Mouse (Mus musculus) gastrocnemius, postnatal 10 days (tissue): Measurements from ENCODE around the gene Hcn2. TPM values are rescaled to one million over a fixed set of nuclear protein-coding genes. Genes with fewer than 3 reads are reported as not detected.
"Not testable (repeated sequence)": the region's sequence is repeated elsewhere in the genome, so short reads cannot be mapped to it uniquely, and the experiment has no call there.

Source experiments
- DNase-seq: peaks from one replicate; pipeline ENCODE4 v3.0.0; 2021; ENCODE audit warnings: mixed read lengths
- total RNA-seq, 2 experiments: library from RNA; stranded (reverse); gene quantifications; 2 replicates each; pipeline ENCODE4 v1.2.3; 2021

Hcn2 gene
- total RNA-seq, 2 experiments from 2014 or later: 0.86 to 0.96 TPM

GRCm38 (mm10) chr10:79687513-79687912 lies 28.9 kb upstream of the Hcn2 start:
- no peak for DNase-seq

GRCm38 (mm10) chr10:79688720-79689119 lies 27.7 kb upstream of the Hcn2 start, which contains the start of gene Gzmm:
Gene Gzmm, plus strand, starts transcription at chr10:79689020.
- DNase-seq: no peak

GRCm38 (mm10) chr10:79689178-79689577 lies 27.3 kb upstream of the Hcn2 start:
- peak; percentile 6 for DNase-seq

DNA sequence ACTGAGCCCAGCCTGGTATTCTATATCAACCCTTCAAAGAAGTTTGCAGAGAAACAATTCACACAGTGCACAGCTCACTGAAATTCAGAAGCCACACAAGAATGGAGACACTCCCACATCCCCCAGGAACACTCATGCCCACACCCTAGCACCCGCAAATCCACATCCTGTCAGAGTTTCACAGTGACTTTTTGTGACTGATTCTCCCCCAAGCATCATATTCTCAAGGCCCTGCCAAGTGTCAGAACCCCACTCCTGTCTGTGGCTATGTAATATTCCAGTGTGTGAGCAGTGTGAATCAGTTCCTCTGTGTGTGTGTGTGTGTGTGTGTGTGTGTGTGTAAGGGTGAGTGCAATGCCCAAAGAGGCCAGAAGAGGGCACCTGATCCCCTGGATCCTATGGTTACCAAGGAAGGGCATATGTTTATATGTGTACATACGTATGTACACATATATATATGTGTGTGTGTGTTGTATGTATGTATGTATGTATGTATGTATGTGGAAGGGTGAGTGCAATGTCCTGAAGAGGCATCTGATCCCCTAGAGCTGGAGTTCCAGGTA lies 24.4 kb upstream of the Hcn2 start:
- DNase-seq: no peak

- peak; percentile 3 for DNase-seq
Observed at GRCm38 (mm10) chr10:79693580-79694378, 22.7 kb upstream of the Hcn2 start.

DNA sequence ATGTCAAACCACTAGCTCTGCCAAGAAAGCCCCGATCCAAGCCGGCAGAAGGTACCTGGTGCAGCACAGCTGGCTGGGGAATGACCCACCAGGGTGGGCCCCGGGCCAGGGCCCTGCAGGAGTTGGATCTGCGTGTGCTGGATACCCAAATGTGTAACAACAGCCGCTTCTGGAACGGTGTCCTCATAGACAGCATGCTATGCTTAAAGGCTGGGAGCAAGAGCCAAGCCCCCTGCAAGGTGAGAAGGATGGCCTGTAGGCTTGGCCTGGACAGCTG lies 22.1 kb upstream of the Hcn2 start:
- DNase-seq: no peak

DNA sequence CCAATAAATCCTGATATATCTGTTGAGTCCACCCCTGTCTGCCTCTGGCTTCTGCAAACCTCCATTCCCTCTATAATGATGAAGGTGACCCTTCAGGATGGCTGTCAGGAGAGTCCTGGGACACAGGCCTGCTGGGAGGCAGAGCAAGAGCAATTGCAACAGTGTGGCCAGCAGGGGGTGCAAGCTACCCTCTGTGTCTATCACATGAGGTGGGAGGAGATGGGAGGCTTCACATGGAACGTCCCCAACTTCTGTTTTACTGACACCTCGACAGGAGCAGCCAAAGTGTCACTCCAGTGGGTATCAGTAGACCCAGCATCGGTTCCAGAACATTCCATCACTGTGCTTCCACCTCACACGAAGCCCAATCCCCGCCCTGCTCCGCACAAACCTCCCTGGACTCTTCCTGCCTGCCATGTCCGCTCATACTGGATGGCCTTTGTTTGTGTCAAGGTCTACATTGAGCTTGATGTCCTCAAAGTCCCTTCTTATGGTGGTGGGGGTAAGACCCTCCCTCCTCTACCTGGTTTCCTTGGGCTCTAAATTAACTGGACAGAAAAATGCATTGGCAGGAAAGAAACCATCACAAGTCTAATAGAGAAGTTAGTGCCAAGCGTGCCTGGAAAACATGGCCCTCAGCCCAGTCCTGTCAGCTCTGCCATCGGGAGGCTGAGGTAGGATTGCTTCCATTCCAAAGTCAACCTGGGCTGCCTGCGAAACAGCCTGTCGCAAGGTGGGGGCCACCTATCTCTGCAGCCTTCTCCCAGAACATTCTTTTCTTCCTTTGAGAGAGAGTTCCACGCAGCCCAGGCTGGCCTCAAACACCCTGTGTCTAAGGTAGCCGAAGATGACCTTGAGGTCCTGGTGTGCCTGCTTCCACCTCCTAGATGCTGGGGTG lies 21.0 kb upstream of the Hcn2 start:
- DNase-seq: peak; percentile 83

DNA sequence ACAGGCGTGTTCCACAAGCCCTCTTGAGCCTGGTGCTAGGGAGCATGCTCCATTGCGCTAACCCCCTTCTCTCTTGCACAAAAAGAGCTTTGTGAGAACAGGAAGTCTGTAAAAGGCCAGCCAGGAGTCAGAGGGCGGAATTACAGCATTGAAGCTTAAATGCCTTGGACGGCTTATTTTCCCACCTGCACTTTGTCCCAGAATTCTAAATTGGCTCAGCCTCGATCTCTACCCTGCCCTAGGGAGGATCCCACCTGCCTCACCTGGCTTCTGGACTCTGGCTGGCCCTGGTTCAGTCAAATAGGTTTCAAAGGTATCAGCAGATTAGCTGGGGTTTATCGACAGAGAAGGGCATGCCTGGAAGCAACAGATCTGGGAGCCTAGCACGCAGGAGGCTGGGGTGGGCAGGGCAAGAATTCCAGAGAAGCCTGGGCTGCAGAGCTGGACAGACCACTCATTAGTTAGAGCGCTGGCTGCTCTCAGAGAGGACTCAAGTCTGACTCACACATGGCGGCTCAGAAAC lies 20.2 kb upstream of the Hcn2 start:
- DNase-seq: no peak

- DNase-seq: no peak
Observed at GRCm38 (mm10) chr10:79697916-79698315, 18.5 kb upstream of the Hcn2 start.

DNA sequence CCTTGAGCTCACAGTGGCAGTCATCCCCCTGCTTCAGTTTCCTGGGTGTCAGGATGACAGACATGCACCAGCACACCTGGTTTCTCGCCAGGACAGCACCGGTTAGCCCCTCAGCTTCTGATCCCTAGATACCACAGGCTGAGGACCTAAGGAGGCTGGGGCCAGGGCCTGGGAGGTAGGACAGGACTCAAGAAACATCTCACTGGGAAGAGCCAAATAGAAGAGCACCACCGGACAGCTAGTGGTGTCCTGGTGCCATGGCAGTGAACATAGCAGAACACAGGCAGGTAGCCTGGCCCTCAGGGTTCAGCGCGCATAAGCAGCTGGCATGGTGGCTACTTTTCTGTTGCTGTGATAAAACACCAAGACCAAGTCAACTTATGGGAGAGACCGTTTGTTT lies 18.0 kb upstream of the Hcn2 start:
- no peak for DNase-seq

GRCm38 (mm10) chr10:79700676-79701075 lies 15.8 kb upstream of the Hcn2 start:
- DNase-seq: no peak

- DNase-seq: no peak
Observed at GRCm38 (mm10) chr10:79701443-79702129, 14.8 kb upstream of the Hcn2 start.

- not testable (repeated sequence) for DNase-seq
Observed at GRCm38 (mm10) chr10:79702970-79703369, 13.5 kb upstream of the Hcn2 start.

DNA sequence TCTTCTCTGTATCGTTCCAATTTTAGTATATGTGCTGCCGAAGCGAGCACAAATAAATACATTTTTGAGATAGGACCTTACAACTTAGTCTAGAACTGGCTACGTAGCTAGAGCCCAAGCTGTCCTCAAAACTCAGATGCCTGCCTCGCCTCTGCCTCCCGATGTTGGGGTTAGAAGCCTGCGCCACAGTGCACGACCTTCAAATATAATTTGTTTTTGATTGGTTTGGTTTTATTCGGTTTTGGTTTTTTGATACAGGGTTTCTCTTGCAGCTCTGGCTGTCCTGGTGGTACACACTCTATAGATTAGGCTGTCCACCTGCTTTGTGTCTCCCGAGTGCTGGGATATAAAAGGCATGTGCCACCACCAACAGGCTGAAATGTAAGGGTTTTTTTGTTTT lies 12.9 kb upstream of the Hcn2 start:
- no peak for DNase-seq

GRCm38 (mm10) chr10:79704065-79704969 lies 12.1 kb upstream of the Hcn2 start, which contains the start of gene Bsg:
Gene Bsg, plus strand, starts transcription at chr10:79704491.
- DNase-seq: peak; percentile 99

DNA sequence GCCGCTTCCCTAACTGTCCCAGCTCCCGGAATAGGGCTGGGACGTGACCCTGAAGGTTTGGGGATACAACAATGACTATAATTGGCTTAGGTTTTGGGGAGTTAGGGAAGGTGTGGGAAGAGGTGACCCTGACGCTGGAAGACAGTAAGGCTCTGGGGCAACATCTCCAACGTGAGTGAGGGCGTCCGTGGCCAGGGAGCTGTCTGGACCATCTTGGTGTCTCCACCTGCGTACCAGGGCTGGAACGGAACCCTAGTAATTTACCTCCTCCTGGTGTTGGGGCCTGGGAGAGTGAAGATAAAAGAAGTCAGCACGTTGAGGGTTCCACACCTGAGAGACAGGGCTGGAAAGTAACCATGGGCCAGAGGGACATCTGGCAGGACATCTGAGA lies 11.5 kb upstream of the Hcn2 start:
- DNase-seq: no peak

DNA sequence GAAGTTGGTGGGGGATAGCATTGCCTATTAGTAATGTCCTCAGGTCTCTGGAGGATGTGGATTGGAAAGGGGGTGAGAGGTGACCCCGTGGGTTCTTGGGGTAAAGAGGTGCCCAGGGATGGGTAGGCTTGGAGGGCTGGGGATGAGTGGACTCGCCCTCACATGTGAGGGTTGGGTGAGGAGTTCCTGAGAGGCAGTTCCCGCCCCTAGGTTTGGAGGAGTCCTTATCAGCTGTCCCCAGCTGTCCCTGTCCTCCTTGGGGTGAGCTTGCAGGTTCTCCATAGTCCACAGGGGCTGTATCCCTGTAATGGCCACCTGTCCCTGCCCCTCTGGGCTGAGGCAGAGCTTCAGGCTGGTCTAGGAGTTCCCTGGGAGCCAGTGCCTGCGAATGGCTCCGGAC lies 10.5 kb upstream of the Hcn2 start:
- DNase-seq: no peak

GRCm38 (mm10) chr10:79706406-79707094 lies 9.9 kb upstream of the Hcn2 start:
- DNase-seq: no peak

DNA sequence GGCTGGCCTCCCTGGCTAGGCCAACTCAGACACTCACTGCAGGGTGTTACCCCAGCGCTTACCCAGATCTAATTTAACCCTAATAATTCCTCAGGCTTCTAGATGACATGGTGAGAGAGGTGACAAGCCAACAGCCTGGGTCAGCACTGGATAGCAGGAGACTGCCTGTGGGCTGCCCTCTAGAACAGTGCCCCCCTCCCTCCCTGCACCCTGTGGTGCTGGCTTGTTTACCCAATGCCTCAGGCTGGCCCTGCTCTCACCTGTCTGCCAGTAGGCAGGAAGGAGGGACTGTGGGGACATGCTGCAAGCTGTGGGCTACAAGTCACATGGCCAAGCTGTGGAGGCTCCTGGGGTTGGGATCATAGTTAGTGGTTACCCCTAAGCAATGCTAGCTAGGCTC lies 9.3 kb upstream of the Hcn2 start:
- DNase-seq: no peak

DNA sequence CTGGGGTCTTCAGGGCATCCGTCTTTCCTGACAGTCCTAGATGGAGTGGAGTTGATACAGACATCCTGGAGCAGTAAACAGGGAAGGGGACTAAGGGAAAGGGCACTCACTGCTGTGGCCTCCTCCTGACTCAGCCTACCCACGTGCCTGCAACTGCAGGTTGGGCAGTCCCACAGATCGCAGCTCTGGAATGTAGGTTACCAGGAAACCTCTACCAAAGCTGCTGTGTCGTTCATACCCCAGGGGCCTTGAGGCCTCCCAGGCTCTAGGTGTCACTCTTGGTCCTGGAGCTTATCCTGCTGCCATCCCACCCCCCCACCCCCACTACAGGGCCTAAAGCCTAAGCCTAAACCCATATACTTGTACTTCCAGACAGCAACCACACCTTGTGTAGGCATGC lies 8.7 kb upstream of the Hcn2 start:
- DNase-seq: no peak

DNA sequence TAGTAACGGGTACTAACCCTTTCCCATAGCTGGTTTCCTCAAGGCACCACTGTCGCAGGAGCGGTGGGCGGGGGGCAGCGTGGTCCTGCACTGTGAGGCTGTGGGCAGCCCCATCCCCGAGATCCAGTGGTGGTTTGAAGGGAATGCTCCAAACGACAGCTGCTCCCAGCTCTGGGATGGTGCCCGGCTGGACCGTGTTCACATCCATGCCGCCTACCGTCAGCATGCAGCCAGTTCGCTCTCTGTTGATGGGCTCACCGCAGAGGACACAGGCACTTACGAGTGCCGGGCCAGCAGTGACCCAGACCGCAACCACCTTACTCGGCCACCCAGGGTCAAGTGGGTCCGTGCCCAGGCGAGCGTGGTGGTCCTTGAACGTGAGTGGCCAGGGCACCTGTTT lies 7.8 kb upstream of the Hcn2 start:
- DNase-seq: no peak
